Mouse (Mus musculus): ENCODE data around the gene Eri2.

- TF ChIP-seq POLR2A (IDR thresholded peaks at IDR 0.05; ENCODE audit: control insufficient read depth, low read depth, low read length), result no peak
- no peak for TF ChIP-seq CTCF (IDR thresholded peaks at IDR 0.05; ENCODE audit: control insufficient read depth, insufficient read depth, insufficient replicate concordance, low read depth, low read length)
Measured at GRCm38 (mm10) chr7:119795311-119795710, 1.5 kb upstream of the Eri2 start.

All from testis, adult 2 months (tissue).